Mouse (Mus musculus) c-Kit-positive CD71-negative TER-119-negative erythroid progenitor cells, embryonic 14.5 days (primary cell): ENCODE results near the gene Mlip.
"Not testable (repeated sequence)": the region's sequence is repeated elsewhere in the genome, so short reads cannot be mapped to it uniquely, and the experiment has no call there.

ENCODE experiments used
- DNase-seq: peaks from one replicate; pipeline ENCODE4 v3.0.0-alpha.2; 2013; ENCODE audit warnings: low read depth

The Mlip gene

DNA sequence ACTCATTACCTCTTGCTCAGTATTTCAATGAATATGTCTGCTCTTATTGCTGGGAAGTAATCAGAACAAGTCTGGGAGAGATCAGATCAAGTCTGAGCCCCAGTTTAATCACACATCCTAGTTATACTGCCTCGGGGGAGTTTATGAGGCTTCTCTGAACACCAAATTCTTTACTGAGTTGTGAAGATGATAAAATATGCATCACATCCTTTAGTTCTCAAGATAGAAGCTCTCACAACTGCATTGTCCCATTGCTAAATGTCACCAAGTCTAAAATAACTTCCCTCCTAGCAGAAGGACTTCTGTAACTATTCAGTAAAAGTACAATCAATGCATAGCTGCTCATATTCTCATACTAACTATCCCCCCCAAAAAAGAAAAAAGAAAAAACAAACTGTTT, 154.5 kb downstream of the Mlip start:
- DNase-seq = no peak

- DNase-seq = no peak
Measured at GRCm38 (mm10) chr9:77179486-77179885, 173.3 kb downstream of the Mlip start.

DNA sequence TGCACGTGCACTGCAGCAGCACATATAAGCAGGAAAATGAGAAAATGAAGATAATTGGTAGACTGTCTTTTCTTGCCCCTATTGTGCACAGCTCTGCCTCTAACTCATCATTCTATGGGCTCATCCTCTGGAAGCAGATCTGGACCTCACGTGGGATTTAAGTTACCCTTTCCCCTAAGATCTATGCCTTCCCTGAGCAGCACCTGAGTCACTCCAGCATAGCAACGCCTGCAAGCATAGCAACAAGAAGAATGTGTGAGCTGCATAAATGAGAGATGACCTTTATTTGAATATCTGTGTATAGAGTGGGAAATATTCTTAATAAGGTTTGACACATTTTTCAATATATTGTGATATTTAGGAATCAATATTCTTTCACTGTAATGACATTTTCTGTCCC, 176.9 kb downstream of the Mlip start:
- DNase-seq = no peak

DNA sequence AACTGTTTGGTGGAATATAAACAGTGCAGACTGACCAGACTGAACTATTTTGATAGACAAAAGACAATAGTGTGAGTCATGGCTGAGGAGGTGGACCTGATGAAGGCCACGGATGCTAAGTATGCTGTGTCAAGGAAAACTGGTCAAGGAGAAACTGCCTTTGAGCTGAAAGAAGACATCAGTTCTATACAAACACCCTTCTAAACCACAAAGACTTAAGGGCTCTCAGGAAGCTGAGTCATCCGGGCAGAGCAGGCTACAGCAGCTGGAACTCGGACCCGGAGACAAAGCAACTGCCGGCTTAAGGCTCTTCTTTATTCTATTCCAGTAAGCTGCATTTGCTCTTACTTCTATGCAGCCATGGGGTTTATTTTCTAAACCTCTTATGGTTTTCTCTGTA, 180.7 kb downstream of the Mlip start:
- no peak for DNase-seq

DNA sequence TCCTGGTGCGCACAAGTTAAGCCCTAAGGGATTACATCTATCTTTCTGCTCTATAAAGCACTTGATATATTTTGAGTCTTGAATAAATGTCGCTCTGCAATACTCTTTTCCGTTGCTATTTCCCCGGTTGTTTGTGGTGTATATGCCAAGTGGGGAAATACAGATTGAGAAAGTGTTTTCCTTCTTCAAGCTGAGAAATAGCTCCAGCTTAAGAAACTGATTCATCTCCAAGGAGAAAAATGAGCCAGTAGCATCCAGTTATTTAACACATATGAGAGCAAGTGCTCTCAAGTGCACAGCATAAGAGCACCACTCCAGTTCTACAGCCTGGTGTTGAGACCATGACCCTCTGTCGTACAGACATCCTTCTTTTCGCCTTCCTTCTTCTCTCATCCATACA, 186.9 kb downstream of the Mlip start:
- DNase-seq = no peak

DNA sequence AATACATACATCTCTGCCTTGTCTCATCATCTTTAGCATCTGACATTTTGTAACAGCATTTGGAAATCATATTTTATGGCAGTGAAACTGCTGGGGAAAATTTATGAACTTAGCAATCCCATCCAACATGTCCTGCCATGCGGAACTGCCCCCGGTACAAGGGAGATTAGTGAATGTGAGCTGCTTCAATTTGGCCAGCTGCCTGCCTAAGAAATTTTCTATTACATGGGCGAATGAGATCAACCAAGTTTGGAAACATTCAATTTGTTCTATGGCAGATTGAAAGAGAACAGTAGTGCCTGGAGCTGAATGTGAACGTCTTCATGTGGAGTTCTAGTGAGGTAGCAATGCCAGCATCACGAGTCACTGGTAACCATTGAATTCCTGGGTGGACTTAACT, 191.0 kb downstream of the Mlip start:
- DNase-seq = no peak

GRCm38 (mm10) chr9:77160277-77160926, 192.4 kb downstream of the Mlip start:
- DNase-seq = no peak

DNA sequence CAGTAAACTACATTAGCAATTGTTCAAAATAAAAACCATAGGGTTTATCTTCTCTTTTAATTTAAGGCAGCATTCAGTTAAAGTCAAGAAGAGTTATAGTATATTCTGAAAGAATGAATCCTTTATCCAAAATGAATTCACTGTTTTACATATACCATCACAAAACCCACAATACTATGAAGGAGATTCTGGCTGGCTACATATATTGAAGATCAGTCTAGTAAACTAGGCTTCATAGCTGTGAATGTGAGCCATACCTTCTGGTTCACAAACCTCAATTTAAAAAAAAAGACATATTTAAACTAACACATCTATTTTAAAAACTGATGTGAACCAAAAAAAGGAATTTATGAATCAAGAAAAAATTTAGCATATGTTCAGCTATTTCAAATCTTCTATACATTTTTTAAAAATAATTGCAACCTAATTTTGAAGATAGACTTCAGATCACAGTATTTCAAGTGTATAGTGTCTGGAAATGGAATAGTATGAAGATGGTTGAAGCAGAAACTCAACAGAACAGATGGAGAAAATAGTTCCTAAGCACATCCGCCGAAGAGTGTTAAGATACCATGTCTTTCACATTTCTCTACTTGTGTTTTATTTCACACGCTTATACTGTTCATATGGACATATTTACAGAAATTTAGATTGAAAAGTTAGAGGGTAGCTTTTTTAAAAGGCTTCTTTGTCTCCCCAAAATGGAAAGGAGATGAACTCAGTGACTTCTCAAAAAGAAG, 204.1 kb downstream of the Mlip start:
- DNase-seq = no peak

GRCm38 (mm10) chr9:77119735-77120134, 233.0 kb downstream of the Mlip start:
- DNase-seq = no peak

- DNase-seq = no peak
Measured at GRCm38 (mm10) chr9:77096886-77097285, 255.9 kb downstream of the Mlip start.

DNA sequence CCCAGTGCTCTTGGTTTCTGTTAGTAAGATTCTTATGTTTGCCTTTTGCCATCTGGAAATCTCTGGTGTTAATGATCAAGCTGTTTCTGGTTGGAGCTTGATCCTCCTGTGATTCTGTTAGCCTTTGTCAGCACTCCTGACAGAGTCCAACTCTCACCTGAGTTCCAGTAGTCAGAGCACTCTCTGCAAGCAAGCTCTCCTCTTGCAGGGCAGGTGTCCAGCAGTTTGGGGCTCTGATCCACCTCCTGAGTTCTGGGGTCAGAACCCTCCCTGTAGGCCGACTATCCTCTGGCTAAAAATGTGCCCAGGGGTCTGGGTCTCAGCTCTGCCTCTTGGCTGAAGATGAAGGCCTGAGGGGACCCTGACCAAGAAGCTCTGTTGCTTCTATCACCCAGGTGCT, 269.5 kb downstream of the Mlip start:
- not testable (repeated sequence) for DNase-seq

DNA sequence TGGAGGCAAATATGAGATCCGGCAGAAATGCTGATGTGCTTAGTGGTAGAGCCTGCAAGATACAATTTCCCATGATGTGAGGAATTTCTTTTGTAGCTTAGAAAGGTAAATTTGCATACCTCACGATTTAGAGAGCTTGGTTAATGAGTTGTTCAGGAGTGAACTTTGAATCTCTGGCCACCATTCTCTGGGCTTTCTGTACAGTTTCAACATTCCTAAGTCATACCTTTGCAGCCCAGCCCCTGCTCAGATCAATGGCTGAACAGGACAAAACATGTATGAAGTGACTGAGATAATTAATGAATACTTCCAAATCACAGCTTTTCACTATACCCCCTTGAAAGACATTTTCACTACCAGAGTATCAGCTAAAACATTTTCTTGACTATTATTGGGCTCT, 281.1 kb downstream of the Mlip start:
- DNase-seq = no peak

GRCm38 (mm10) chr9:77056611-77057010, 296.2 kb downstream of the Mlip start:
- no peak for DNase-seq

DNA sequence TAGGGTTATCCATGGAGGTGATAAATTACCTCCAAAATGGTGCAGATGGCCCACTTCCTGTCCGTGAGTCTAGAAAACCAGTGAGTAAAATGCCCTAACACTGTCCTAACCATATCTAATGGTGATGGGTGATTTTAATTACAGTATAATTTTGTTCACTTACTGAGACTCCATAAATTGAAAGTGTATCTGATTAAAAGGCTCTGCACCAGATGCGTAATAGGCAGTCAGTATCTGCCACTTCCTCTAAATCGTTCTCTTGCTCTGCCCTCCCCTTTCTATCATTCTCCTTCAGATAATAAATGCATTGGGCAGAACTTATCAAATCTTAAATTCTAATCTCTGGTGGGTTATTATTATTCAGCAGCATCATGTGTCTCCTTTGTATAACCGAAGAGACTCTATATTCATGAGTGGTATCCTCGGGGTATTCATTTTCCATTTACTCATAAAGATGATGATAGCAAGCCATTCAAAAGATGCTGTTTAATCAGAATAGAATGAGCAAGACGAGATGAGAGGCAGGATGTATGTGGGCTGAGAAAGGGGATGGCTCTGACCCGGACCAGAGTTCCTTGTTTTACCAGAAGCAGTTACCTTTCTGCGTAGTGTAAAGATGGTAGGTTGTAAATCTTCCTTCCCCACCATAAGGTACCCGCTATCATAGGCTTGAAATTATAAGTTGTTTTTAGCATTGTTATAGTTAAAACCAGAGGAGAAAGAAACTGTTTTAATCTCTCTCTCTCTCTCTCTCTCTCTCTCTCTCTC, 298.2 kb downstream of the Mlip start:
- DNase-seq = no peak
